Mouse (Mus musculus) heart, adult 2 months (tissue): Measurements from ENCODE around the gene Ksr2. TPM values are rescaled to one million over a fixed set of nuclear protein-coding genes. Genes with fewer than 3 reads are reported as not detected.

Experiments used
- DNase-seq, 2 experiments: peaks; one replicate each; pipeline ENCODE4 v3.0.0; 2021
- H3K27ac ChIP-seq: fragments of 200-600 bp; 2 replicates; pipeline ENCODE4 v1.8.1; 2022
- H3K27me3 ChIP-seq: fragments of 200-500 bp; 2 replicates; pipeline ENCODE4 v1.6.1; 2012; ENCODE audit warnings: mild to moderate bottlenecking, low read length, inconsistent platforms, mixed read lengths; ENCODE audit not compliant: control insufficient read depth, insufficient read depth
- H3K36me3 ChIP-seq: fragments of 200-500 bp; 2 replicates; pipeline ENCODE4 v1.6.1; 2012; ENCODE audit warnings: low read length, inconsistent platforms; ENCODE audit not compliant: control insufficient read depth, insufficient read depth
- H3K4me1 ChIP-seq: fragments of 200-500 bp; 2 replicates; pipeline ENCODE4 v1.6.1; 2011; ENCODE audit warnings: low read length; ENCODE audit not compliant: control insufficient read depth, insufficient read depth
- H3K4me3 ChIP-seq: fragments of 200-600 bp; 2 replicates; pipeline ENCODE4 v1.8.1; 2022
- H3K79me2 ChIP-seq: fragments of 200-500 bp; replicated peaks from 2 replicates; pipeline ENCODE4 v1.6.1; 2012; ENCODE audit warnings: mild to moderate bottlenecking, inconsistent platforms, low read length, moderate library complexity, mixed read lengths; ENCODE audit not compliant: control insufficient read depth, insufficient read depth
- H3K9ac ChIP-seq: fragments of 200-500 bp; 2 replicates; pipeline ENCODE4 v1.6.1; 2012; ENCODE audit warnings: low read depth, mild to moderate bottlenecking, control low read depth, inconsistent platforms, low read length, mixed read lengths
- CTCF ChIP-seq: fragments of 200-600 bp; IDR thresholded peaks from 2 replicates; pipeline ENCODE4 v1.8.1; 2022; ENCODE audit warnings: antibody characterized with exemption, mild to moderate bottlenecking, moderate library complexity
- EP300 ChIP-seq: fragments of 200-500 bp; IDR thresholded peaks from 2 replicates; pipeline ENCODE4 v1.6.1; 2011; ENCODE audit warnings: low read depth, low read length, control low read depth; ENCODE audit not compliant: insufficient read depth
- POLR2A ChIP-seq: fragments of 200-500 bp; IDR thresholded peaks from 2 replicates; pipeline ENCODE4 v1.6.1; 2011; ENCODE audit warnings: mild to moderate bottlenecking, low read depth, low read length, control low read depth; ENCODE audit not compliant: insufficient read depth
- WGBS: fragments of 180-500 bp; shearing (Covaris S2); methylation state at CpG from one replicate; pipeline ENCODE4 v1.1.7; 2018; 5-methylcytosine and 5-hydroxymethylcytosine counted together
- intact Hi-C: fragments of 180-260 bp; cut with DNase I; formaldehyde crosslinking; loops from one replicate; pipeline ENCODE4 v1.15.1; 2025
- polyA plus RNA-seq: library from polyadenylated mRNA; depleted of rRNA; stranded (reverse); fragments of >200 nt; gene quantifications from 2 replicates; pipeline ENCODE4 v1.2.3, GENCODE M21; 2012
- total RNA-seq, 2 experiments: library from RNA; stranded (reverse); gene quantifications; 2 replicates each; pipeline ENCODE4 v1.2.3; 2021

The Ksr2 gene
- total and polyA plus RNA-seq, 3 experiments, result 0.02 to 0.05 TPM; not detected in 1

DNA sequence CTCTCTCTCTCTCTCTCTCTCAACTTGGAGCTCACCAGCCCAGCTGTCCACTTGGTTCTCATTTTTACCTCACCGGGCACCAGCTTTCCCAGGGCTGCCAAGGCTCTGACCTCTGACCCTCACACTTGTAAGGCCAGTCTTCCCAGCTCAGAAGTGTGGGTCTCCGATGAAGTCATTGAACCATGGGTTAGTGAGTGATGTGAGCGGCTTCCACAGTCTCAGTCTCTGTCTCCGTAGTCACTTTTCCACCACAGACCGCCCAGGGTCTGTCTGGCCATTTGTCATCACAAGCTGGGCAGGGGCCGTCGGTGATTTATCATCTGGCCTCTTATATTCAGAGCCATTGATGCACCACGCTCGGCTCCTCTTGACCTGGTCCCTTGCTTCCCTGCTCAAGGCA is 43.3 kb downstream of the Ksr2 start:
- 72% methylated on average over 9 of the region's 9 CpGs for WGBS
- intact Hi-C loops, result no loop called here

DNA sequence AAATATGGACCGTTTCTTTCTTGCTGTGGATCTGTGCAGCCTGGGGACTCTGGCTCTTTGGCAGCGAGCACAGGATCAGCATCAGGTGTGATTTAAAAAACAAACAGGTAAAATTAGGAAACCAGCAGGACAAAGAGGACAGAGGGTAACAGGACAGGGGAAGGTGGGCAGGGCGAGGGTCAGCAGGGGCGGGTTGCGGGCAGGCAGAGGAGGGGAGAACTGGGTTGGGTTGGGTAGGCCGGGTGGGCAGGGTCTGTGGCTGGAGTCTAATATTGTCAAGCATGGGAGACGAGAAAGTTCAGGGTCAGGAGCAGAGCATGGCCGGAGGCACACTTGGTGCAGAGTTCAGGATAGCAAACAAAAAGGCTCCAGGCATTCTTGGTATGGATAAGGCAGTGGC is 43.8 kb downstream of the Ksr2 start:
- TF ChIP-seq POLR2A (no peak), CTCF (no peak), EP300 (no peak)
- WGBS, result 77% methylated on average over 8 of the region's 8 CpGs
- Histone ChIP-seq H3K36me3 (no peaks in the 10 kb centered on the region), H3K9ac (no peak overlapping the region), H3K79me2 (no peaks in the 10 kb centered on the region), H3K27me3 (no peaks in the 10 kb centered on the region), H3K4me1 (no peaks in the 10 kb centered on the region), H3K27ac (no peak overlapping the region), H3K4me3 (no peak overlapping the region)
- DNase-seq, result no peak
- intact Hi-C loops, result no loop called here

More for the DNA sequence above, 43.3 kb downstream of the Ksr2 start:
- no peaks in the 10 kb centered on the region for H3K27me3 ChIP-seq
- TF ChIP-seq EP300, result no peak
- no peak for TF ChIP-seq POLR2A
- no peak for TF ChIP-seq CTCF
- H3K4me3 ChIP-seq, result no peak overlapping the region
- no peaks in the 10 kb centered on the region for H3K79me2 ChIP-seq
- H3K9ac ChIP-seq, result no peak overlapping the region
- no peaks in the 10 kb centered on the region for H3K36me3 ChIP-seq
- DNase-seq, result no peak
- H3K4me1 ChIP-seq, result no peaks in the 10 kb centered on the region
- no peak overlapping the region for H3K27ac ChIP-seq

DNA sequence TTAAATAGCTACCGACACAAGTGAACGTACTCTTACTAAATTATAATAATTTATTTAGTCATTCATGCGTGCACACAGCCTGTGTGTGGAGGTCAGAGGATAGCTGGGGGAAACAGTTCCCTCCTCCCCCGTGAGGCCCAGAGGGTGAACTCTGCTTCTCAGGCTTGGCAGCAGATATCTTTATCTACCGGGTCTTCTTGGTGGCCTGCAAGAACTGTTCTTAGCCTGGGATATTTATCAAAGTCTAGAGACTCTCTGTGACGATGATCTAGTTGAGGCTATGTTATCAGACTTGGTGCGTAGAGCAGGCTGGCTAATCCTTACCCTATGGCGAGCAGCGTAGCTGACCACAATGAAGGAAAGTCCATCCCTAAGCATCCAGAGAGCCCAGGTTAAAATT is 45.1 kb downstream of the Ksr2 start:
- TF ChIP-seq POLR2A, result no peak
- no peak for TF ChIP-seq EP300
- no peak for TF ChIP-seq CTCF
- Histone ChIP-seq H3K36me3 (no peaks in the 10 kb centered on the region), H3K79me2 (no peaks in the 10 kb centered on the region), H3K4me3 (no peak overlapping the region), H3K27ac (no peak overlapping the region), H3K9ac (no peak overlapping the region), H3K27me3 (no peaks in the 10 kb centered on the region), H3K4me1 (no peaks in the 10 kb centered on the region)
- 69% methylated on average over 9 of the region's 9 CpGs for WGBS
- no peak for DNase-seq
- intact Hi-C loops, result no loop called here

DNA sequence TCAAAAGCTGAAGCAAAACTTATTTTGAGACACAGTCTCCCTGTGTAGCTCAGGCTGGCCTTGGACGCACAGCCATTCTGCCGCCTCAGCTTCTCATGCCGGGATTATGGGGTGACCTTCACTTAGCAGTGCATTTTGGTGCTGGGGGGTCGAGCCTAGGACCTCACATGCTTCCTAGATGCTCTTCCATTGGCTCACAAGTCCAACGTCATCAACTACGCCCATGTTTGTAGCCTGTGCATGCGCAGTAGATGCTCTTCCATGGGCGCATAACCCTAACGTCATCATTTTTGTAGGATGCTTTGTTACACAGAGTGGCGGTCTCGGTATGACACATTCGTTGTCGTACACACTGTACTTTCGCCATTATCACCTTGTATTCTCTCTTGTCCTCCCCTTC is 46.5 kb downstream of the Ksr2 start:
- Histone ChIP-seq H3K27ac (no peak overlapping the region), H3K27me3 (no peaks in the 10 kb centered on the region), H3K4me3 (no peak overlapping the region), H3K79me2 (no peaks in the 10 kb centered on the region), H3K36me3 (no peaks in the 10 kb centered on the region), H3K9ac (no peak overlapping the region), H3K4me1 (no peaks in the 10 kb centered on the region)
- intact Hi-C loops, result no loop called here
- TF ChIP-seq CTCF (no peak), POLR2A (no peak), EP300 (no peak)
- no peak for DNase-seq
- 86% methylated on average over 14 of the region's 14 CpGs for WGBS

DNA sequence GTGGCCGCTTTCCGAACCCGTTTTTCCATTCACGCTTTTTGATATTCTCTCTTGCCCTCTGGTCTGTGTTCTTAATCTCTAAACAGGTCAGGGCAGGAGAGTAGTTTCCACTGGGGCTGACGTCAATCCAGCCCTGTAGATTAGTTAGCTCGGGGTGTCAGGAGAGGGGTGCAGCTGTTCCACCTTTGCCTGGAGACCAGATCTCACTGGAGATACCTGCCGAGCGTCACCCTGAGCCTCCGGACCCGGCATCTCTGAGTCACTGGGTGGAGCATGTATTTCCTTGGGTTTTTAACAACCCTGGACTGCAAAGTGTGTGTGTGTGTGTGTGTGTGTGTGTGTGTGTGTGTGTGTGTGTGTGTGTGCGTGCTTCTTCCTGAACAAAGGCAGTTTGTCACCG is 53.3 kb downstream of the Ksr2 start:
- Histone ChIP-seq H3K79me2 (no peaks in the 10 kb centered on the region), H3K4me3 (no peak overlapping the region), H3K9ac (no peak overlapping the region), H3K27ac (no peak overlapping the region), H3K27me3 (no peaks in the 10 kb centered on the region), H3K4me1 (no peaks in the 10 kb centered on the region), H3K36me3 (no peaks in the 10 kb centered on the region)
- DNase-seq, result no peak
- intact Hi-C loops, result no loop called here
- TF ChIP-seq EP300, result no peak
- TF ChIP-seq POLR2A, result no peak
- no peak for TF ChIP-seq CTCF
- 42% methylated on average over 12 of the region's 12 CpGs for WGBS

DNA sequence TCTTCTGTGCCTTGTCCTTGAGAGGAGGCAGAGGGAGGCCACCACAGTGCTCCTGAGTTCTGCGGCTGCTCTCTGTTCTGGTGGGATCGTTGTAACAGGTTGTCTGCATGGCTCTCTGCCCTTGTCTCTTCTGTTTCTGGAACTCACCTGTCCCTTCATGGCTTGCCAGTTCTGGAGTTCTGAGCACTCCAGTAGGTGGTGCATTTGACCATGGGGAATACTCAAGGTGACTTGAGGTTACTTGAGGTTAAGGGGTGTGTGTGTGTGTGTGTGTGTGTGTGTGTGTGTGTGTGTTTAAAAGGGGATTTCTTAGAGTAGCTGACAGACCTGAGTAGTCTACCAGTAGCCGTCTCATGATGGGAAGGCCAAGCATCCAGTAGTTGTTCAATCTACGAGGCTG is 55.2 kb downstream of the Ksr2 start:
- Histone ChIP-seq H3K27me3 (no peaks in the 10 kb centered on the region; the same call in 1 of the 2 replicates), H3K4me3 (no peak overlapping the region), H3K4me1 (no peaks in the 10 kb centered on the region), H3K79me2 (no peaks in the 10 kb centered on the region), H3K36me3 (no peaks in the 10 kb centered on the region), H3K9ac (no peak overlapping the region), H3K27ac (no peak overlapping the region)
- TF ChIP-seq CTCF, result no peak
- no peak for TF ChIP-seq EP300
- TF ChIP-seq POLR2A, result no peak
- DNase-seq, result no peak
- intact Hi-C loops, result no loop called here
- 84% methylated on average over 4 of the region's 4 CpGs for WGBS
